Mouse (Mus musculus) cortical plate, adult 2 months (tissue): ENCODE measurements around the gene Irak2. TPM values are rescaled to one million over a fixed set of nuclear protein-coding genes. Genes with fewer than 3 reads are reported as not detected.

Experiments used
- H3K27ac ChIP-seq: fragments of 200-500 bp; 2 replicates; pipeline ENCODE4 v1.5.1; 2012; ENCODE audit warnings: low read length, control low read depth, inconsistent platforms; ENCODE audit not compliant: insufficient read depth
- H3K4me1 ChIP-seq: fragments of 200-500 bp; 2 replicates; pipeline ENCODE4 v1.6.1; 2011; ENCODE audit warnings: low read length; ENCODE audit not compliant: control insufficient read depth, insufficient read depth
- H3K4me3 ChIP-seq: fragments of 200-500 bp; 2 replicates; pipeline ENCODE4 v1.5.1; 2011; ENCODE audit warnings: mild to moderate bottlenecking, low read length, control low read depth; ENCODE audit not compliant: insufficient read depth
- CTCF ChIP-seq: fragments of 200-500 bp; IDR thresholded peaks from 2 replicates; pipeline ENCODE4 v1.5.1; 2011; ENCODE audit warnings: mild to moderate bottlenecking, control low read depth, low read length; ENCODE audit not compliant: insufficient read depth; ENCODE audit errors: extremely low read depth
- POLR2A ChIP-seq: fragments of 200-500 bp; IDR thresholded peaks from 2 replicates; pipeline ENCODE4 v1.6.1; 2011; ENCODE audit warnings: mild to moderate bottlenecking, low read length, control low read depth; ENCODE audit not compliant: insufficient read depth; ENCODE audit errors: extremely low read depth
- polyA plus RNA-seq: library from polyadenylated mRNA; depleted of rRNA; stranded (reverse); fragments of >200 nt; gene quantifications from 2 replicates; pipeline ENCODE4 v1.2.3, GENCODE M21; 2012

Irak2 gene
- polyA plus RNA-seq, 1 experiment, result 24.7 TPM

DNA sequence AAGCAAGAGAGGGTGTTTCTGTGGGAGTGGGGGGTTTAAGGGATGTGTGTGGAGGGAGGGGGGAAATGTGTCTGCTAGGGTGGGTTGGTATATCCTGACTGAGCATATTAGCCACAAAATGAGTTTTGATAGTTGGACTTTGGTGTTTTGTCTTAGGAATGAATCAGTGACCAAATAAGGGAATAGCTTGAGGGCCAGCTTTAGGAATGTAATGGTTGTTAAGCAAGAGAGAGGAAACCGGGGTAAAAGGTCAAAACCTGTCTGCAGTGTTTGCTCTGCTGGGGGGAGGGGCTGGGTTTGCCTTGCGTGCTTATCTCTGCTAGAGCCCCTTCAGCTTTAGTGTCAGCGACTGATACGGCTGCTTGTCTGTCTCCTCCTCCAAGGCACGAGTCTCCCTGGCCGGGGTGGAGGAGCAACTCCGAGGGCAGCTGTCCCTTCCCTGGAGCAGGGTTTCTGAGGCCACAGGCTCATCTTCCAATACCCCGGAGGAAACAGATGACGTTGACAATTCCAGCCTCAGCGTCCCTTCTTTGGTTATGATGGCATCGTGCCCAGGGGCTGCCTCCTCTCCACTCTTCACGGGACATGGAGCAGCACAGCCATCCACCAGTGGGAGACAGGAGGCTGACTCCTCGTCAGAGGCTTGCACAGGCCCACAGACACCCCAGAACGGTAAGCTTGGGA, 52.3 kb downstream of the Irak2 start:
- Histone ChIP-seq H3K4me3 (no peak overlapping the region), H3K4me1 (no peaks in the 10 kb centered on the region), H3K27ac (no peak overlapping the region)
- TF ChIP-seq CTCF (no peak), POLR2A (no peak)

DNA sequence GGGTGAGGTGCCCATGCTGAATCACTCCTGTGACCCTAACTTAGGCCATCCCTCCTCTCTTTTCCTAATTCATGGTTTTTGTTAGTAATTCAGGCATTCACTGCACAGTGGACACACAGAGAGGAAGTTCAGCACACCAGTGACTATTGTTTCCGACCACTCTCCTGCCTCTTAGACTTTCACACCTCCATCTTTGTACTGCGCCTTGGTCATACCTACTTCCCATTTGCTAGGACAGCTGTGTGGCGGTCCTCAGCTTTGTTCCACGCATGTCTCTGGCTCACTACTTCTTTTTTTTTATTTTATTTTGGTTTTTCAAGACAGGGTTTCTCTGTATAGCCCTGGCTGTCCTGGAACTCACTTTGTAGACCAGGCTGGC, 52.8 kb downstream of the Irak2 start:
- Histone ChIP-seq H3K4me1 (no peaks in the 10 kb centered on the region), H3K27ac (no peak overlapping the region)
- TF ChIP-seq POLR2A (no peak), CTCF (no peak)

DNA sequence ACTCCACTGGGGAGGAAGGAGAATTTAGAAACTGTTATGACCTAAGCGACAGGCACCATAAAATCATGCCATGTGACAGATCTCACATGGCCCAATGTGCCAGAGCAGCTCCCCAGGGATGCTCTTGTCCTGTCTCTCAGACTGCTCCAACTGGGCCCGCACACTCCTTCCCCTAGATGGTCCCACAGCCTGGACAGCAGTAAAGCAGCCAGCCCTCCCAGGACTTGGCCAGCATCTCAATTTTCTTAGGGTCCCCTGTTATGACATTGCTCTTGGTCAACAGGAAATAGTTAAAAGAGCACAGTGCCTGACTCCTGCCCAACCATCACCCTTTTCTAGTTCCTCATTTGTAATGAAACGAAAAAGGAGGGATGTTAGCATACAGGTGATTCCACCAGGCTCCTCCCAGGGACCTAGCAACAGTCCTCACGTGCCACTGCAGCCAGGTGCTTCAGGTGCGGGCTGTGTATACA, 54.4 kb downstream of the Irak2 start:
- H3K4me1 ChIP-seq, result no peaks in the 10 kb centered on the region
- no peak overlapping the region for H3K27ac ChIP-seq
- no peak overlapping the region for H3K4me3 ChIP-seq
- TF ChIP-seq POLR2A (no peak), CTCF (no peak)

More for the DNA sequence above, 52.8 kb downstream of the Irak2 start:
- H3K4me3 ChIP-seq, result no peak overlapping the region

DNA sequence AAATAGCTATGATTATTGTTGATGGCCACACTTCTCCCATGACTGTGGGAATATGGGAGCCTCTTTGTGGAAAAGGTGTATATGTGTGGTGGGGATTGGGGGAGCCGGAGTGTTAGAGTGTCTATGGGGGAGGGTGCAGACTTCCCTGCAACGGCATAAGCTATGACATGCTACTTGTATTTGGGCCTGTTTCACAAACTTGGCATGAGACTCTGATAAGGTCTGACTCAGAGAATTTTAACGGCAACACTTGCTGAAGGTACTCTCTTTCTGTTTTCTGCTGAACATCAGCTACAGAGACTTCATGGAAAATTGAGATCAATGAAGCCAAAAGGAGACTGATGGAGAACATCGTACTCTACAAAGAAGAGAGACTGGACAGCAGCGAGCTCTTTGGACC, 55.1 kb downstream of the Irak2 start:
- Histone ChIP-seq H3K4me3 (no peak overlapping the region), H3K4me1 (peaks cover 2% of the 10 kb centered on the region; the same call in 1 of the 2 replicates), H3K27ac (no peak overlapping the region)
- TF ChIP-seq CTCF (no peak), POLR2A (no peak)

DNA sequence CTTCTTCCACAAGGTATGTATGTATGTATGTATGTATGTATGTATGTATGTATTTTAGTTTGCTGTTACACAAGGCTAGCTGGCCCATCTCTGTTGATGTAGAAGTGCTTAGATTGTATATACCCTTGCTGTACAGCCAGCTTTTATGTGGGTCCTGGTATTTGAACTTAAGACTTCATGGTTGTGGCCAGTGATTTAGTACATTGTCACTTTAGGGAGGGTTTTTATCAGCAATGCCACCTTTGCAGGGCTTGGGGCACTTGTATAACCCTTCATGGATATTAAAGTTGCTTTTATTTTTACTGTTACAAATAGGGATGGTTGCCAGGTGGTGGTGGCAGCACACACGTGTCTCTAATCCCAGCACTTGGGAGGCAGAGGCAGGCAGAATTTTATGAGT, 56.9 kb downstream of the Irak2 start:
- Histone ChIP-seq H3K27ac (no peak overlapping the region), H3K4me3 (no peak overlapping the region), H3K4me1 (peaks cover 2% of the 10 kb centered on the region; the same call in 1 of the 2 replicates)
- TF ChIP-seq CTCF (no peak), POLR2A (no peak)

DNA sequence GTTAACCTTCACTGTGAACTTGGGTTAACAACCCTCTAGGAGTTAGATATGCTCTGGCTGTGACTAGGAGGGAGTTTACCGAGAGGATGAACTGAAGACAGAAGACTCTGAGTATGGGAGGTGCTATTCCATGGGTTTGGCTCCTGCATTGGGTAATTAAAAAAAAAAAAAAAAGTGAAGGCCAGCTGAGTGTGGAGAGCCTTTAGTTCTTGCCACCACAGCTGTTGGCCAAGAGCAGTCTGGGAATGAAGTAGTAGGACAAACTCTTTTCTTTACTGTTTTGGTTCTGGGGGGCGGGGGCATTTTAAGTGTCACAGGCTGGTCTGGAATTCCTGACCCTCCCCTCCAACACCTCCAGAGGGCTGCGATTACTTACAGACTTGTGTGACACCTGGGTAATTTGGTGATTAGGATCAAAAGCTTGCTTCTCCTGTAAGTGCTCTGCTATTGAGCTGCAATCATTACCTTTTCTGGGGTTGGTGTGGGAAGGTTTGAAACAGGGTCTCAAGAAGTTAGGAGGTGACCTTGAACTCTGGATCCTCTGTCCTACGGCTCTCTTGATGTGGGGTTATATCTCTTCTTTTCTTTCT, 57.6 kb downstream of the Irak2 start:
- Histone ChIP-seq H3K4me3 (no peak overlapping the region; the same call in 1 of the 2 replicates), H3K27ac (0 out of 2 replicates have a peak overlapping the region, but pooled peaks have one; percentile 49), H3K4me1 (peaks cover 4% of the 10 kb centered on the region; the same call in 1 of the 2 replicates)
- TF ChIP-seq POLR2A (no peak), CTCF (no peak)

DNA sequence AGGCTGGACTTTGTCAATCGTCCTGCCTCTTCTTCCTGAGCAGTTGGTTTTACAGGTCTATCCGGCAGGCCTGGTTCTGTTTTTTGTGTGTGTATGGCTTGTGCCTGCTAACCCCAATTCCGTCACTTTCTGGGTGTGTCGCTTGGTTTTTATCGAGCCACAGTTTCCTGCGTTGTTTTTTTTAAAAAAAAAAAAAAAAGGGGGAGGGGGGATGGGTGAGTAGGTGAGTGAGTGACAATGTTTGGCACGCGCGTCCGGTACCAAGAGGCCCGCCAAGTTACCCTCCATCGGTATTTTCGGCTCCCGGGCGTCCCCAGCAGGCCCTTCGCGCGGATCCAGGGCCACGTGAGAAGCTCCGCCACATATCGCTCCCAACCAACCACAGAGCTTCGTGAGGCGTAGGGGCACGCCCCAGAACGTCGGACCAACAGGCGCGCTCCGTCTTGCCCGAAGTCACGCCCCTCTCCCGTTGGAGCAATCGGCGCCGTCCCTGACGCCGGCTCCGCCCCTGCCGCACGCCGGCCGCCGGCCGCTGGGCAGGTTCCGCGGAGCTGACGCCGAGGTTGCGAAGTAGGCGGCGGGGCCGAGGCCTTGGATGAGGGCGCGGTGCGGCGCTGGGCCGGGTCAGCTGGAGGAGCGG, 58.4 kb downstream of the Irak2 start, which contains the start of gene Tatdn2:
TSS of gene Tatdn2 (plus strand) at position 469 of the 640 bp plus-strand sequence.
- Histone ChIP-seq H3K4me3 (peak within 1 kb of the TSS; percentile 94), H3K27ac (peak within 1 kb of the TSS; percentile 76), H3K4me1 (peaks cover 4% of the 10 kb centered on the region; the same call in 1 of the 2 replicates)
- TF ChIP-seq CTCF (no peak), POLR2A (peak; percentile 57; the same call in 1 of the 2 replicates)

DNA sequence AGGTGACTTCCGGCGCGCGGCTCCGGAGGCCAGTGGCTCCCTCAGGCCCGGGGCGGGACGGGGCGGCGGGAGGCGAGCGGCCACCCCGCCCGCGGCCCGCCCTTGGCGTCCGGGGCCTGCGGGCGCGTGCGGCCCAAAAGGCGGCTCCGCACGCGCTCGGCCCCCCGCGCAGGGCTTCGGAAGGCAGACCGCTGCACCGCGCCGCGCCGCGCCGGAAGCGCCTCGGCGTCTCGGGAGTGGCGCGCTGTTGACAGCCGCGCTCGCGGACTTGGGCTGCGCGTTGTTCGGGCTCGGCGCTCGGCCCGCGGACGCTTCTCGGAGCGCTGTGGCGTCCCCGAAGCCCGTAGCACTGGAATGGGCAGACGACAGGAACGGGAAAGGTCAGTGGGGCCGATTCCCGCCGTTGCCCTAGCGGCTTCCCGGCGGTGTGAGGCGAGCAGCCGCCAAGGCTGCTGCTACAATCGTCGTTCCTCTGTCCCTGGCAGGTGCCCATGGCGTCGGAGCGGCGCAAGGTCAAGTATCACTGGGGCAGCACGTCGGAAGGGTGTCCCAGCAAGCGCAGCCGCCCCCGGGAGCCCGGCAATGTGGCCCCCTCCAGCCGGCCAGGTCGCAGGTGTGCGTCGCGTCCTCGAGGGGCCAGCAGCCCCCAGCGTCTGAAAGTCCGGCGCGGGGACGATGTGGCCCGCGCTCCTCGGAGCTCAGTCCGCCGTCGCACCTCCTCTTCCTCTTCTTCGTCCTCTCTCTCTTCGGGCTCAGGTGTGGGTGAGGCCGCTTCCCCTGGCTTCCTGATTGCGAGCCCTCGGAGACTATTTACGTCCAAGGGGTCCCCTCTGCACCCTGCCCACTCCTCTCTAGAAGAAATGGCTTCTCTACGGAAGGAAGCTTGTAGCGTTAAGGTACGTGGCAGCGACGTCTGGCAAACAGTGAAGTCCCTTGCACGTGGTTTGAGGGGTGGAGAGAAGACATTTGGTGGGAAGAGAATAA, 59.2 kb downstream of the Irak2 start:
- peak overlapping the region; percentile 94 for H3K4me3 ChIP-seq
- H3K4me1 ChIP-seq, result peaks cover 4% of the 10 kb centered on the region; the same call in 1 of the 2 replicates
- H3K27ac ChIP-seq, result peak overlapping the region; percentile 76
- TF ChIP-seq CTCF, result no peak
- TF ChIP-seq POLR2A, result no peak
